Mouse (Mus musculus) kidney, adult 11 months (tissue): ENCODE results near the gene Smarcd1.
A peak's percentile ranks its signal among the peaks of the same experiment; 100 is the strongest.

Experiments
- DNase-seq: peaks from one replicate; pipeline ENCODE4 v3.0.0; 2022

Gene Smarcd1

GRCm38 (mm10) chr15:99701999-99702900 is at the start of gene Smarcd1:
Gene Smarcd1, plus strand, starts transcription at chr15:99702129.
- peak; percentile 87 for DNase-seq

GRCm38 (mm10) chr15:99653291-99653690 is 48.6 kb upstream of the Smarcd1 start:
- no peak for DNase-seq

- no peak for DNase-seq
Measured at GRCm38 (mm10) chr15:99653876-99654275, 48.1 kb upstream of the Smarcd1 start.

- DNase-seq, result no peak
Measured at GRCm38 (mm10) chr15:99655956-99656355, 46.0 kb upstream of the Smarcd1 start.

- no peak for DNase-seq
Measured at GRCm38 (mm10) chr15:99658437-99658836, 43.5 kb upstream of the Smarcd1 start.

GRCm38 (mm10) chr15:99661121-99661830 is 40.7 kb upstream of the Smarcd1 start:
- no peak for DNase-seq

GRCm38 (mm10) chr15:99662371-99662770 is 39.6 kb upstream of the Smarcd1 start:
- DNase-seq, result no peak

- no peak for DNase-seq
Measured at GRCm38 (mm10) chr15:99663964-99664599, 37.8 kb upstream of the Smarcd1 start.

- peak; percentile 17 for DNase-seq
Measured at GRCm38 (mm10) chr15:99664600-99665451, 37.1 kb upstream of the Smarcd1 start.

- DNase-seq, result no peak
Measured at GRCm38 (mm10) chr15:99667544-99667943, 34.4 kb upstream of the Smarcd1 start.

GRCm38 (mm10) chr15:99668881-99669280 is 33.0 kb upstream of the Smarcd1 start:
- peak; percentile 58 for DNase-seq

- DNase-seq, result no peak
Measured at GRCm38 (mm10) chr15:99669392-99669791, 32.5 kb upstream of the Smarcd1 start.

- peak; percentile 40 for DNase-seq
Measured at GRCm38 (mm10) chr15:99670154-99670821, 31.6 kb upstream of the Smarcd1 start, which contains the start of gene Asic1. Gene Asic1, plus strand, starts transcription at chr15:99670368.

GRCm38 (mm10) chr15:99670964-99671670 is 30.8 kb upstream of the Smarcd1 start:
- no peak for DNase-seq

- DNase-seq, result no peak
Measured at GRCm38 (mm10) chr15:99671783-99672182, 30.1 kb upstream of the Smarcd1 start.

- DNase-seq, result no peak
Measured at GRCm38 (mm10) chr15:99674866-99675265, 27.1 kb upstream of the Smarcd1 start.

GRCm38 (mm10) chr15:99677089-99677488 is 24.8 kb upstream of the Smarcd1 start:
- no peak for DNase-seq

GRCm38 (mm10) chr15:99678063-99678800 is 23.7 kb upstream of the Smarcd1 start:
- no peak for DNase-seq

GRCm38 (mm10) chr15:99679008-99679407 is 22.9 kb upstream of the Smarcd1 start:
- no peak for DNase-seq

- DNase-seq, result no peak
Measured at GRCm38 (mm10) chr15:99682880-99683279, 19.0 kb upstream of the Smarcd1 start.
